Mouse (Mus musculus) heart, adult 2 months (tissue): ENCODE measurements around the gene Cldn7.

ENCODE experiments used
- CTCF ChIP-seq: fragments of 200-600 bp; IDR thresholded peaks from 2 replicates; pipeline ENCODE4 v1.8.1; 2022; ENCODE audit warnings: antibody characterized with exemption, mild to moderate bottlenecking, moderate library complexity
- EP300 ChIP-seq: fragments of 200-500 bp; IDR thresholded peaks from 2 replicates; pipeline ENCODE4 v1.6.1; 2011; ENCODE audit warnings: low read depth, low read length, control low read depth; ENCODE audit not compliant: insufficient read depth
- POLR2A ChIP-seq: fragments of 200-500 bp; IDR thresholded peaks from 2 replicates; pipeline ENCODE4 v1.6.1; 2011; ENCODE audit warnings: mild to moderate bottlenecking, low read depth, low read length, control low read depth; ENCODE audit not compliant: insufficient read depth

- TF ChIP-seq CTCF: no peak
- TF ChIP-seq POLR2A: no peak
- TF ChIP-seq EP300: no peak
Observed at GRCm38 (mm10) chr11:69945216-69945615, 19.4 kb upstream of the Cldn7 start.
